Mouse (Mus musculus) kidney, embryonic 16.5 days (tissue): ENCODE measurements around the gene Fam45a. TPM values are rescaled to one million over a fixed set of nuclear protein-coding genes. Genes with fewer than 3 reads are reported as not detected.
A peak's percentile ranks its signal among the peaks of the same experiment; 100 is the strongest.

ENCODE experiments used
- ATAC-seq: fragments of 200-750 bp; cut with Nextera tagmentation; 2 replicates; pipeline ENCODE4 v1.8.0; 2017; ENCODE audit warnings: moderate TSS enrichment; ENCODE audit not compliant: low FRiP score, low TSS enrichment
- H3K27ac ChIP-seq: fragments of 300-500 bp; sonication (generic); 2 replicates; pipeline ENCODE4 v1.5.1; 2014; ENCODE audit warnings: low read length
- H3K27me3 ChIP-seq: fragments of 300-500 bp; sonication (generic); 2 replicates; pipeline ENCODE4 v1.6.1; 2014; ENCODE audit warnings: low read length, control low read depth, mixed read lengths; ENCODE audit not compliant: insufficient read depth
- H3K36me3 ChIP-seq: fragments of 300-500 bp; sonication (generic); 2 replicates; pipeline ENCODE4 v1.6.1; 2014; ENCODE audit warnings: low read length, control low read depth, mixed read lengths; ENCODE audit not compliant: insufficient read depth
- H3K4me1 ChIP-seq: fragments of 300-500 bp; sonication (generic); 2 replicates; pipeline ENCODE4 v1.6.1; 2014; ENCODE audit warnings: low read length, control low read depth, mixed read lengths; ENCODE audit not compliant: insufficient read depth
- H3K4me2 ChIP-seq: fragments of 300-500 bp; sonication (generic); replicated peaks from 2 replicates; pipeline ENCODE4 v1.6.1; 2014; ENCODE audit warnings: low read depth, low read length
- H3K4me3 ChIP-seq: fragments of 300-500 bp; sonication (generic); 2 replicates; pipeline ENCODE4 v1.5.1; 2014; ENCODE audit warnings: mild to moderate bottlenecking, low read length
- H3K9ac ChIP-seq: fragments of 300-500 bp; sonication (generic); replicated peaks from 2 replicates; pipeline ENCODE4 v1.6.1; 2014; ENCODE audit warnings: low read length
- H3K9me3 ChIP-seq: fragments of 300-500 bp; sonication (generic); 2 replicates; pipeline ENCODE4 v1.6.1; 2016; ENCODE audit warnings: low read length, control low read depth
- WGBS: fragments of 180-500 bp; shearing (Covaris S2); extraction: QIAGEN DNeasy Blood & Tissue Kit; methylation state at CpG from one replicate; pipeline ENCODE4 v1.1.7; 2014; 5-methylcytosine and 5-hydroxymethylcytosine counted together
- polyA plus RNA-seq: library from polyadenylated mRNA; unstranded; fragments of >200 nt; fragmentation: Nextera tagmentation; extraction: Ambion mirVana; gene quantifications from 2 replicates; pipeline ENCODE4 v1.2.1, GENCODE M21; 2015

Fam45a gene
- 27.7 and 29.9 TPM in 2 replicates for polyA plus RNA-seq

- peak within 1 kb of the TSS; percentile 57 for H3K27ac ChIP-seq
- peak; percentile 100 for ATAC-seq
- no peaks in the 10 kb centered on the region for H3K9me3 ChIP-seq
- WGBS = 2% methylated on average over 39 of the region's 45 CpGs
- no peaks in the 10 kb centered on the region for H3K27me3 ChIP-seq
- peaks cover 10% of the 10 kb centered on the region for H3K4me1 ChIP-seq
- peak within 1 kb of the TSS; percentile 74 for H3K4me3 ChIP-seq
- peak within 1 kb of the TSS; percentile 84 for H3K9ac ChIP-seq
- peaks cover 6% of the 10 kb centered on the region; the same call in 1 of the 2 replicates for H3K36me3 ChIP-seq
- H3K4me2 ChIP-seq = peak within 1 kb of the TSS; percentile 70
These were observed at the start of gene Fam45a for GRCm38 (mm10) chr19:60811098-60812035. Gene Fam45a (plus strand): TSS chr19:60811585.

GRCm38 (mm10) chr19:60773366-60773765, 38.0 kb upstream of the Fam45a start:
- no peak overlapping the region for H3K4me3 ChIP-seq
- H3K27me3 ChIP-seq = no peaks in the 10 kb centered on the region
- no peaks in the 10 kb centered on the region for H3K4me1 ChIP-seq
- H3K4me2 ChIP-seq = no peak overlapping the region
- peaks cover 61% of the 10 kb centered on the region for H3K36me3 ChIP-seq
- H3K9me3 ChIP-seq = no peaks in the 10 kb centered on the region
- ATAC-seq = no peak
- no peak overlapping the region for H3K9ac ChIP-seq
- H3K27ac ChIP-seq = no peak overlapping the region
- WGBS = 87% methylated on average over 6 of the region's 6 CpGs

GRCm38 (mm10) chr19:60782034-60782433, 29.4 kb upstream of the Fam45a start:
- 86% methylated on average over 3 of the region's 3 CpGs for WGBS
- Histone ChIP-seq H3K4me3 (no peak overlapping the region), H3K9me3 (no peaks in the 10 kb centered on the region), H3K4me1 (peaks cover 12% of the 10 kb centered on the region), H3K27ac (no peak overlapping the region), H3K4me2 (no peak overlapping the region), H3K36me3 (peaks cover 28% of the 10 kb centered on the region), H3K27me3 (no peaks in the 10 kb centered on the region), H3K9ac (no peak overlapping the region)
- no peak for ATAC-seq

GRCm38 (mm10) chr19:60784712-60785111, 26.7 kb upstream of the Fam45a start:
- Histone ChIP-seq H3K4me1 (peaks cover 23% of the 10 kb centered on the region), H3K9ac (no peak overlapping the region), H3K4me2 (no peak overlapping the region), H3K4me3 (no peak overlapping the region), H3K36me3 (peaks cover 17% of the 10 kb centered on the region; the same call in 1 of the 2 replicates), H3K27me3 (no peaks in the 10 kb centered on the region), H3K9me3 (no peaks in the 10 kb centered on the region), H3K27ac (no peak overlapping the region)
- no peak for ATAC-seq
- WGBS = 44% methylated on average over 1 of the region's 1 CpGs

GRCm38 (mm10) chr19:60787465-60788150, 23.8 kb upstream of the Fam45a start:
- H3K9me3 ChIP-seq = no peaks in the 10 kb centered on the region
- H3K36me3 ChIP-seq = no peaks in the 10 kb centered on the region
- peak overlapping the region; percentile 42 for H3K4me2 ChIP-seq
- 10% methylated on average over 2 of the region's 2 CpGs for WGBS
- peaks cover 28% of the 10 kb centered on the region for H3K4me1 ChIP-seq
- peak overlapping the region; percentile 21 for H3K4me3 ChIP-seq
- no peak overlapping the region for H3K27ac ChIP-seq
- ATAC-seq = no peak
- no peaks in the 10 kb centered on the region for H3K27me3 ChIP-seq
- 0 out of 2 replicates have a peak overlapping the region, but pooled peaks have one; percentile 44 for H3K9ac ChIP-seq

- no peak for ATAC-seq
- Histone ChIP-seq H3K9ac (peak overlapping the region; percentile 60), H3K27me3 (no peaks in the 10 kb centered on the region), H3K36me3 (no peaks in the 10 kb centered on the region), H3K27ac (no peak overlapping the region), H3K4me3 (peak overlapping the region; percentile 48), H3K4me2 (peak overlapping the region; percentile 68), H3K4me1 (peaks cover 28% of the 10 kb centered on the region), H3K9me3 (no peaks in the 10 kb centered on the region)
- WGBS = 31% methylated on average over 6 of the region's 6 CpGs
These were observed 23.0 kb upstream of the Fam45a start for GRCm38 (mm10) chr19:60788214-60788960.

GRCm38 (mm10) chr19:60789452-60789851, 21.9 kb upstream of the Fam45a start:
- peak overlapping the region; percentile 78 for H3K4me2 ChIP-seq
- peak overlapping the region; percentile 100 for H3K27ac ChIP-seq
- H3K4me1 ChIP-seq = peaks cover 28% of the 10 kb centered on the region
- peak overlapping the region; percentile 100 for H3K9ac ChIP-seq
- no peaks in the 10 kb centered on the region for H3K9me3 ChIP-seq
- no peaks in the 10 kb centered on the region for H3K36me3 ChIP-seq
- no peaks in the 10 kb centered on the region for H3K27me3 ChIP-seq
- WGBS = under 1% methylated on average over 7 of the region's 7 CpGs
- peak overlapping the region; percentile 99 for H3K4me3 ChIP-seq
- no peak for ATAC-seq

GRCm38 (mm10) chr19:60789919-60790506, 21.4 kb upstream of the Fam45a start:
- WGBS = under 1% methylated on average over 60 of the region's 60 CpGs
- peak overlapping the region; percentile 100 for H3K9ac ChIP-seq
- no peaks in the 10 kb centered on the region for H3K27me3 ChIP-seq
- peaks cover 28% of the 10 kb centered on the region for H3K4me1 ChIP-seq
- H3K4me2 ChIP-seq = peak overlapping the region; percentile 78
- peak overlapping the region; percentile 100 for H3K27ac ChIP-seq
- H3K9me3 ChIP-seq = no peaks in the 10 kb centered on the region
- peak; percentile 75 for ATAC-seq
- peak overlapping the region; percentile 99 for H3K4me3 ChIP-seq
- H3K36me3 ChIP-seq = no peaks in the 10 kb centered on the region

GRCm38 (mm10) chr19:60790551-60791161, 20.7 kb upstream of the Fam45a start, which contains the start of gene Eif3a:
Gene Eif3a (minus strand): TSS chr19:60790658.
- peak within 1 kb of the TSS; percentile 78 for H3K4me2 ChIP-seq
- WGBS = 0% methylated on average over 55 of the region's 57 CpGs
- no peaks in the 10 kb centered on the region for H3K36me3 ChIP-seq
- H3K27ac ChIP-seq = peak within 1 kb of the TSS; percentile 100
- H3K9me3 ChIP-seq = no peaks in the 10 kb centered on the region
- no peaks in the 10 kb centered on the region for H3K27me3 ChIP-seq
- peak; percentile 97 for ATAC-seq
- peak within 1 kb of the TSS; percentile 100 for H3K9ac ChIP-seq
- H3K4me3 ChIP-seq = peak within 1 kb of the TSS; percentile 99
- H3K4me1 ChIP-seq = peaks cover 28% of the 10 kb centered on the region
